Mouse (Mus musculus) left cerebral cortex, postnatal 36 days (tissue): Measurements from ENCODE around the gene Fbxl19. TPM values are rescaled to one million over a fixed set of nuclear protein-coding genes. Genes with fewer than 3 reads are reported as not detected.
A peak's percentile ranks its signal among the peaks of the same experiment; 100 is the strongest.
"Not testable (repeated sequence)": the region's sequence is repeated elsewhere in the genome, so short reads cannot be mapped to it uniquely, and the experiment has no call there.

ENCODE experiments used
- DNase-seq, 2 experiments: peaks; one replicate each; pipeline ENCODE4 v3.0.0; 2021 to 2022; ENCODE audit warnings: low spot score in 2 of 2, mixed read lengths in 1 of 2
- intact Hi-C: fragments of 180-260 bp; cut with DNase I; formaldehyde crosslinking; loops from one replicate; pipeline ENCODE4 v1.15.1; 2025
- total RNA-seq, 2 experiments: library from RNA; stranded (reverse); gene quantifications; 2 replicates each; pipeline ENCODE4 v1.2.3; 2021

Gene Fbxl19
- total RNA-seq, 2 experiments from 2014 or later, result 73.2 to 84.6 TPM

GRCm38 (mm10) chr7:127763642-127764041, 19.3 kb downstream of the Fbxl19 start:
- no peak for DNase-seq

GRCm38 (mm10) chr7:127765756-127766155, 21.4 kb downstream of the Fbxl19 start:
- no peak for DNase-seq
- intact Hi-C loops, result no loop called here

More at GRCm38 (mm10) chr7:127763642-127764041, 19.3 kb downstream of the Fbxl19 start:
- intact Hi-C loops, result no loop called here

DNA sequence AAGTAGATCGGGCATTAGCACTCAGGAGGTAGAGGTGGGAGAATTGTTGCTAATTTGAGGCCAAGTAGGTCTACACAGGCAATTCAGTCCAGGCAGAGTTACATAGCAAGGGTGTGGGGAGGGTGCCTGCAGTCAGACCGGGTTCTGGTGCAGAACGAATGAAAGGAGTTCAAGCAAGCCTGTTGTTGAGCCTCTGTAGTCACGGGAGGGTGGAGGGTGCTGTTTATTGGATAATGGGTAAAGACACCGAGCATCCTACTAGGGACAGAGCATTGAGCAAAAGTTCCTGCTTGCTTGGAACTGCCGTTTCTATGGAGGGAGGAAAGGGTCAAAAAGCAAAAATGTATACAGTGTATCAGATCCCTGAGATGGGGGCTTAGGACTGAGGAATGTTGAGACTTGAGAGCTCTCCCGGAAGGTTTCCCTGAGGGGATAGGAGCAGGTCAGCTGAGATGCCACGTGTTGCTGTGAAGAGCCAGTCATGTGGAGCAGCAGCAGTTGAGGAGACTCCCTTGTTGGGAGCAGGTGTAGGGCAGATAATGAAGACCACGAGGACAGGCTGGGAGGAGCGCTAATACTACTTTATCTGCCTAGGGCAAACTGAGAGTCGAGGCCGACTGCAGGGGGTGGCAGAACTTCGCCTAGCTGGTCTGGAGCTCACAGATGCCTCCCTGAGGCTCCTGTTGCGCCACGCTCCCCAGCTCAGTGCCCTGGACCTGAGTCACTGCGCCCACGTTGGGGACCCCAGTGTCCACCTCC, 22.7 kb downstream of the Fbxl19 start:
- intact Hi-C loops, result no loop called here
- DNase-seq, result no peak

GRCm38 (mm10) chr7:127767671-127768345, 23.5 kb downstream of the Fbxl19 start:
- no peak for DNase-seq
- intact Hi-C loops, result no loop called here

DNA sequence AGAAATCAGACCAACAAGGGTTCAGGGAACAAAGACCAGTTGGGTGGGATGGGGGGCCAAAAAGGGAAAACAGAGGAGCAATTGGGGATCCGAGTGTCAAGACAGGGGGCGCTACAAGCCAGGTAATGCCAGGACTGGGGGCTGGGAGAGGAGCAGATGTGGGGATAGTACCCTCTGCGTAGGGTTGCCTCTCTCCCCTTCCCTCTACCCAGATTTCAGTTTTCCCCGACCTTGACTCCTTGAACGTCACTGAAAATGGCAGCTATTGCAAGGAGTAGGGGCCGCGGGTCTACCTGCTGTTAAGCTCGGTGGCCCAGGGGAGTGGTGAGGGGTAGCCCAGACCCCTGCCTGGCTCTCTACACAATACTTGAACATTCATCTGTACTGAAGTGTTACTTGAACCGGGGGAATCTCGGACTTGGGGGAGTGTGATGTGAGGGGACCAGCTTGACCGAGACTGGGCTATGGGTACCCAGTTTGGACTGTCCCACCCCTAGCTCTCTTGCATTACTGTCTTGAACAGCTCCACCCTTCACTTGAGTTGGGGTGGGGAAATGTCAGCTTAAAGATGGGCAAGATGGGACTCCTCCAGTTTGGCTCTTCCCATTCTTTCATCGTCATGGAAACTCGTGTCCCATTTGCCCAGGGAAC, 24.1 kb downstream of the Fbxl19 start:
- intact Hi-C loops, result no loop called here

GRCm38 (mm10) chr7:127768997-127769593, 24.8 kb downstream of the Fbxl19 start:
- intact Hi-C loops, result no loop called here
- peak; percentile 93 to 96 for DNase-seq

More for the DNA sequence above, 24.1 kb downstream of the Fbxl19 start:
- no peak for DNase-seq

DNA sequence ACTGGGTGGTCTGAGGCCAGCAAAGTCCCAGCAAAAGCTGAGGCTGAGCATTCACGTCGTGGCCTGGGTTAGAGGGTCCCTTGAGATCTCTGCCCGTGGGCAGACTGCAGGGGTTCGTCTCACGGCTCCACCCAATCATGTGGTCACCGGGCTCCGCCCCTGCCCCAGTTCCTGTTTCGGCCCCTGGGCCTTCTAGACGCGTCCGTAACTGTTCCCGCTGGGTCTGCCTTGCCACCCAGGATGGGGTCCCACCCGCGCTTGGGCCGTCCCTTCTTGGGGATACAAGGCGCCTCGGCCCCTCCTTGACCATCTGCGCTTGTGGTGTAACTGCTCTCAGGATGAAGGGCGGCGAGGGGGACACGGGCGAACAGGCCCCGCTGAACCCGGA, 25.3 kb downstream of the Fbxl19 start, which contains the start of gene Orai3:
Gene Orai3 (plus strand): TSS at position 165 of the 388 bp plus-strand sequence.
- DNase-seq, result peak; percentile 87 to 90
- intact Hi-C loops, result no loop called here

DNA sequence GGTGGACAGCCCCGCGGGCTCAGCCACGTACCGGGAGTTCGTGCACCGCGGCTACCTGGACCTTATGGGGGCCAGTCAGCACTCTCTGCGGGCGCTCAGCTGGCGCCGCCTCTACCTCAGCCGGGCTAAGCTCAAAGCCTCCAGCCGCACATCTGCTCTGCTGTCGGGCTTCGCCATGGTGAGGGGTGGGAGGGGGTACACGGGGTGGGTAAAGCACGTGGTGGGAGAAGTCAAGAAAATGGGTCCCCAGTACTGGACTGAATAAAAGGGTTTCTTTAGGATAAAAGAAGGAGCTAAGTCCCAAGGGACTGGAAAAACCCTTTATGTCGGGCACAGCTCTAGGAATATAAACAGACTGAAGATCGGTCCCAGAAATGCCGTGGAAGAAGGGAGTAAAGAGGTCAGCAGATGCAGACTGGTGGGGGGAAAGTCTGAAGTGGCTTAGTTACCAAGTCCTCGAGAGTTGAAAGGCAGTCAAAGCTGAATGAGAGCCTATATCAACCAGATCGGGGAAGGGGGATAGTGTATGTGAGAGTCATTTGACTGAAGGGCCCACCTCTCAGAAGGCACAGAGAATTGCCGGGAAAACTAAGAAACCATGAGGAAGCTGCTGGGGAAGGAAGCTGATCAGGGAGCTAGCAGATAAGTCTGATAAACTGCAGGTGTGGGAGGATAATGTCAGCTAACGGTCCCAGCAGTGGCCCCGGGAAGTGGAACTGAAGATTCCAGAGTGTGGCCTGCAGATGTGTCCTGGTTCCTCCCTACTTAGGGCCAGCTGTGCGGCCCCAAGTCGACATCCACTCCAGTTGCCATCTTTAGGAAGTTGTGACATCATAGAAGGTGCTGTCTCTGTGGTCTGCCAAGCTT, 25.9 kb downstream of the Fbxl19 start:
- no peak for DNase-seq
- intact Hi-C loops, result no loop called here

GRCm38 (mm10) chr7:127771262-127771661, 26.9 kb downstream of the Fbxl19 start:
- intact Hi-C loops, result no loop called here
- DNase-seq, result peak in 1 of 2 experiments; percentile 64

GRCm38 (mm10) chr7:127772080-127772479, 27.7 kb downstream of the Fbxl19 start:
- intact Hi-C loops, result no loop called here
- no peak for DNase-seq

DNA sequence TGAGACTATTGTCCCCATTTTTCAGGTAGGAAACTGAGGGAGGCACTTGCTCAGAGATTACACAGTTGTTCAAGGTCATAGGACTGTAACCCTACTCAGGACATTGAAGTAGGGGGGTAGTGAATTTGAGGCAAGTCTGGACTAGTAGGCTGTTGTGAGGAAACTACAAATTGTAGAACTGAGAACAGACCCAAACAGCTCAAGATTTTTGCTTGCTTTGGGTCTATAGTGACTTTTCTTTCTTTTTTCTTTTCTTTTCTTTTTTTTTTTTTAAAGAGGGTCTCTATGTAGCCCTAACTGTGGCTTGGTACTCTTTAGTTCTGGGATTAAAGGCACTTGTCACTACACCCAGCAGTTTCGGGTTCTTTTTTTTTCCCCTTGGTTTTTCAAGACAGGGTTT, 28.2 kb downstream of the Fbxl19 start:
- intact Hi-C loops, result no loop called here

GRCm38 (mm10) chr7:127773664-127774384, 29.5 kb downstream of the Fbxl19 start:
- DNase-seq, result peak; percentile 37 to 47

More for the DNA sequence above, 28.2 kb downstream of the Fbxl19 start:
- no peak for DNase-seq

GRCm38 (mm10) chr7:127775837-127776236, 31.5 kb downstream of the Fbxl19 start:
- intact Hi-C loops, result loop anchor here (5.0 kb wide), 1 partner anchor 161 kb away; no protein-coding TSS in a partner anchor
- not testable (repeated sequence) for DNase-seq

More at GRCm38 (mm10) chr7:127773664-127774384, 29.5 kb downstream of the Fbxl19 start:
- intact Hi-C loops, result no loop called here

DNA sequence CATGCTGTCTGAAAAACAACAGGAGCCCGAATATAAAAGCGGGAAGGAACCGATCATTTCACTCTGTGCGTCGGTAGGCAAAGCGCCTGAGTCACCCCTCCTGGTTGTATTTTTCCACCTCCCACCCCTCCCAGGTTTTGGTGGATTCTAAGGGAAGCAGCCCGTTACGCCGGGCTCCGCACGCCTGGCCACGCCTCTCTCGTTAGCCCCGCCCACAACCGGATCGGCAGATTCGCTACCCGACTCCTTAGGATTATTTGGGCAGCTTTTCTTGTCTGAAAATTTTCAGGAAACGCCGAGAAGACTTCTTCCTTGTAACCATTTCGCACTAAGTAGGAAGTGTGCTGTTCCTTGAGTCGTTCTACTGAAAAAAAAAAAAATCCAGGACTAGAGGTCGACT, 32.1 kb downstream of the Fbxl19 start, which contains the start of gene Setd1a:
Gene Setd1a (plus strand): TSS at position 245 of the 400 bp plus-strand sequence.
- intact Hi-C loops, result loop anchor here (5.0 kb wide), 1 partner anchor 161 kb away; no protein-coding TSS in a partner anchor
- DNase-seq, result peak; percentile 86

DNA sequence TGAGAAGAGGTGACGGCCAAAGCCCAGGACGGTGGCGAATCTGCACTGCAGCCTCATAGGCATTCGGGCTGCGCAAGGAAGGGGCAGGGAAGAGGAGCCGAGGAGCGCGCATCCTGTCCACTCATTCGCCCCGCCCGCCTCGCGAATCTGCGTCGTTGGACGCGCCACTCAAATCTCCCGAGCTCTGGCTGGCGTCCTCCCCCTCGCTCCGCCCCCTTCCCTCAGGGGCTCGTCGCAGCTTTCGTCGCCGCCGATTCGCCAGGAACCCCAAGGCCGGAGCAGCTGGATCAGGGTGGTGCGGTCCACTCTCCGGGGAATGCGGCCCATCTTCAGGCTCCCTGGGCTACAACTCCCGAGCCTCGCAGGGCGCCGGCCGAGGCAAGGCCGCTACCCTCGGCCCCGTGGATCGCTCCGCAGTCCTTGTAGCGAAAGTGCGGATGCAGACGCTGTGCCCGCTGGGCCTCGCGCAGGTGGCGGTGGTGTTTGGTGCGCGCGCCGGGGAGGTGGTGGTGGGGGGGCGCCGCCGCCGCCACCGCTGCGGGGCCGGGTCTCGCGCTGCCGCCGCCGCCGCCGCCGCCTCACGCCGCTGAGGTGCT, 32.6 kb downstream of the Fbxl19 start:
- peak; percentile 95 to 96 for DNase-seq
- intact Hi-C loops, result loop anchor here (1.0 to 5.0 kb wide), 2 partner anchors 32 to 160 kb away; no protein-coding TSS in a partner anchor

DNA sequence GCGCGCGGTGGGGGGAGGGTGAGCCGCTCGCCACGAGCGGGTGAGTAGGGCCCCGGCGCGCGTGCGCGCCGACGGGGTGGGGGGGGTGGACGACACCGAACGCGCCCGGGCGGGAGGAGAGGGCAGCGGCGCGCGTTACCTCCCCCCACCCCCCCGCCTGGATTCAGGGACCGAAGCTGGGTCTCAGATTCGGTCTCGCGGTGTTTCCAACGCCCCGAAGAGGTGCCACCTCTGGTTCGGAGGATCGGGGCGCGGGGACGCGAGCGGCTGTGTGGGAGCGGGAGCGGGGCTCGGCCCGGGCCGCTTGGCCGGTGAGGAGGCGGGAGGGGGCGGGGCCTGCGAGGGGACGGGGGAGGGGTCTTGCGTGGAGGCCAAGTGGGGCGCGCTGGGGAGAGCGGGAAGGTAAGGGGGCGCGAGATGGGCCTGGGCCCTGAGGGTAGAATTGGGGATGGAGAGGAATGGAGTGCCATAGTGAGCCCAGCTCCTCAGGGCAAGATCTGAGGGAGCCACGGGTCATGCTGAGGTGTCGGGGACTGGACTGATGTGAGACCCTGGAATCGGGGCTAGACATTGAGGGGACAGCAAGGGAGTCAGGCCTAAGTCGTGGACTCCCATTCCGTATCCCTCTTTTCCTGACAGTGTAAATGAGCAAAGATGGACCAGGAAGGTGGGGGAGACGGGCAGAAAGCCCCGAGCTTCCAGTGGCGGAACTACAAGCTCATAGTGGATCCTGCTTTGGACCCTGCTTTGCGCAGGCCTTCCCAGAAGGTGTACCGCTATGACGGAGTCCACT, 33.3 kb downstream of the Fbxl19 start:
- intact Hi-C loops, result loop anchor here (1.0 to 5.0 kb wide), 2 partner anchors 32 to 160 kb away; no protein-coding TSS in a partner anchor
- peak; percentile 44 to 45 for DNase-seq

GRCm38 (mm10) chr7:127778350-127778749, 34.0 kb downstream of the Fbxl19 start:
- intact Hi-C loops, result loop anchor here (5.0 kb wide), 1 partner anchor 159 kb away; no protein-coding TSS in a partner anchor
- no peak for DNase-seq
